Mouse (Mus musculus): ENCODE measurements around the gene Jagn1. TPM values are rescaled to one million over a fixed set of nuclear protein-coding genes. Genes with fewer than 3 reads are reported as not detected.

Jagn1 gene
- polyA plus RNA-seq, 1 experiment, result 32.2 TPM

DNA sequence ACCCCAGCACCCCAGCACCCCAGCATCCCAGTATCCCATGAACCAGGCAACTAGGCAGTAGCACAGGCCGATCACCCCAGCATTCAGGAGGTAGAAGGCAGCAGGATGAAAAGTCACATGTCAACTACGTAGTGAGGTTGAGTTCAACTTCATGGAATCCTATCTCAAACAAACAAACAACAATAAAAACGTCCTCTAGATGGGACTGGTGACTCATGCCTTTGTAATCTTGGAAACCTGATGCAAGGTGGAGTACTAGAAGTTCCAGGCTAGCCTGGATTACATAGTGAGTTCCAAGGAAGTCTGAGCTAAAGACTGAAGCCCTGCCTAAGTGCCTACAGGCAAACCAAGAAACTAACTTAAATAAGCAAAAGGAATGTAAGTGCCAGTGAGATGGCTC, 11.5 kb upstream of the Jagn1 start:
- H3K4me1 ChIP-seq (ENCODE audit: control insufficient read depth, insufficient read depth, insufficient read length), result no peaks in the 10 kb centered on the region
- H3K36me3 ChIP-seq (ENCODE audit: control insufficient read depth, insufficient read depth, low read length), result no peaks in the 10 kb centered on the region
- 68% methylated on average over 3 of the region's 3 CpGs for WGBS
- DNase-seq (ENCODE audit: low read depth in 1 of 2, low spot score in 2 of 2), result no peak
- no peak overlapping the region for H3K27ac ChIP-seq (ENCODE audit: insufficient read depth, low read length)
- no peak overlapping the region for H3K4me3 ChIP-seq (ENCODE audit: extremely low read depth, insufficient read depth, insufficient read length)
- H3K27me3 ChIP-seq (ENCODE audit: control insufficient read depth, insufficient read depth, low read length), result no peaks in the 10 kb centered on the region
- no peak for TF ChIP-seq CTCF (IDR thresholded peaks at IDR 0.05; ENCODE audit: extremely low read depth, insufficient read depth, insufficient read length, insufficient replicate concordance)
- no peak for TF ChIP-seq POLR2A (IDR thresholded peaks at IDR 0.05; ENCODE audit: low read depth, low read length)

DNA sequence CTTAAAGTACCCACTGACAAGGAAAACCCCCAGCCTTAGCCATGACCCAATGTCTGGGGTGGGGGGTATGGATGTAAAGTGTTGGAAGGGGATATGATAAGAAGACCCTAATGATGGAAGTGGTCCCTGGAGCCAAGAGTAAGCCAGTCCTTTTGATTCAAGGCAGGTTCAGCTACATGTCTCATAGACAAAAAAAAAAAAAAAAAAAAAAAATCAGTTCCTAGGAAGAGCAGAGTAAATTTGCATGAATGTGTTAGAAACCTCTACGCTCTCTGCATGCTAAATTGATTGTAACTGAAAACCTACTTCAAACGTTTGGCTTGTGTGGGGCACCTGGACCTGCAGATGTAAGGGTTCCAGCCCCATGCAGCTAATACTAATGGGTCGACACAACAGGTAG, 10.6 kb upstream of the Jagn1 start:
- no peaks in the 10 kb centered on the region for H3K27me3 ChIP-seq (ENCODE audit: control insufficient read depth, insufficient read depth, low read length)
- H3K4me3 ChIP-seq (ENCODE audit: extremely low read depth, insufficient read depth, insufficient read length), result no peak overlapping the region
- H3K27ac ChIP-seq (ENCODE audit: insufficient read depth, low read length), result no peak overlapping the region
- H3K36me3 ChIP-seq (ENCODE audit: control insufficient read depth, insufficient read depth, low read length), result no peaks in the 10 kb centered on the region
- no peaks in the 10 kb centered on the region for H3K4me1 ChIP-seq (ENCODE audit: control insufficient read depth, insufficient read depth, insufficient read length)
- 59% methylated on average over 3 of the region's 3 CpGs for WGBS
- no peak for DNase-seq (ENCODE audit: low read depth in 1 of 2, low spot score in 2 of 2)
- no peak for TF ChIP-seq POLR2A (IDR thresholded peaks at IDR 0.05; ENCODE audit: low read depth, low read length)

DNA sequence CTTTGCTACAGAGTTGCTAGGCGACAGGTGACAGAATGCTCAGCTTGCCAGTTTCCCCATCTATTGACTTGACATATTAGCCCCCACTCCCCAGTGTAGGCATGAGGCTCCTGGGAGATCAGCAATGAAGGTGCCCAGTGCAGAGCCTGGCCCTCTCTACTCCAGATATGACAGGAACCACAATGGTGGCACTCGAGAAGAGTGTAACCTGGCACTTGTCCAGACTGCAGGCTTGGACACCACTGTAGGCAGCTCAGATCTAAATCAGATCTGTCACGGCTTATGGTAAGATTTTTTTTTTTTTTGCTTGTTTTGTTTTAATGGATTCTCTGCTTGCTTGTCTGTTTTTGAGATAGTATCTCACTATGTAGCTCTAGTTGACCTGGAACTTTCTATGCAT, 8.7 kb upstream of the Jagn1 start:
- no peak overlapping the region for H3K27ac ChIP-seq (ENCODE audit: insufficient read depth, low read length)
- H3K36me3 ChIP-seq (ENCODE audit: control insufficient read depth, insufficient read depth, low read length), result no peaks in the 10 kb centered on the region
- DNase-seq (ENCODE audit: low read depth in 1 of 2, low spot score in 2 of 2), result no peak
- H3K4me3 ChIP-seq (ENCODE audit: extremely low read depth, insufficient read depth, insufficient read length), result no peak overlapping the region
- H3K4me1 ChIP-seq (ENCODE audit: control insufficient read depth, insufficient read depth, insufficient read length), result no peaks in the 10 kb centered on the region
- WGBS, result 63% methylated on average over 3 of the region's 3 CpGs
- H3K27me3 ChIP-seq (ENCODE audit: control insufficient read depth, insufficient read depth, low read length), result no peaks in the 10 kb centered on the region
- TF ChIP-seq POLR2A (IDR thresholded peaks at IDR 0.05; ENCODE audit: low read depth, low read length), result no peak
- no peak for TF ChIP-seq CTCF (IDR thresholded peaks at IDR 0.05; ENCODE audit: extremely low read depth, insufficient read depth, insufficient read length, insufficient replicate concordance)

DNA sequence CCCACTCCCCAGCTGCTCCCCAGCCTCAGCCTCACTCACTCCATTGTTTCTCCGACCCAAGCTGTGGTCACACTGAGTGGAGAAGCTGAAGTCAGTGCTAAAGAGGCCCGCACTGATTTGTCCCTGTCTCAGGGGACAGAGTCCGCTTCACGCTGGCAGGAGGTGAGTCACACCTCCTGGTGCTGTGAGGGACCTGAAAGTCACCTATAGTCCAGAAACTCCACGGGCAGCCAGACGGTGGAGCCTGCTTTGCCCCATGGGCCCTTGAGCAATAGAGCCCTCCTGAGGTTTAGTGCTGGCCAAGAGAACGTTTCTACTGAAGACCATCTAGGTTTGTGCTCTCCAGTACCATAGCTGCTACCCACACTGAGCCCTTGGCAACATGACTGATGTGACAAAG, 7.7 kb upstream of the Jagn1 start:
- WGBS, result 75% methylated on average over 7 of the region's 7 CpGs
- H3K27ac ChIP-seq (ENCODE audit: insufficient read depth, low read length), result no peak overlapping the region
- TF ChIP-seq CTCF (IDR thresholded peaks at IDR 0.05; ENCODE audit: extremely low read depth, insufficient read depth, insufficient read length, insufficient replicate concordance) (no peak), POLR2A (IDR thresholded peaks at IDR 0.05; ENCODE audit: low read depth, low read length) (no peak)
- DNase-seq (ENCODE audit: low read depth in 1 of 2, low spot score in 2 of 2), result no peak
- H3K4me1 ChIP-seq (ENCODE audit: control insufficient read depth, insufficient read depth, insufficient read length), result no peaks in the 10 kb centered on the region
- H3K4me3 ChIP-seq (ENCODE audit: extremely low read depth, insufficient read depth, insufficient read length), result no peak overlapping the region
- H3K36me3 ChIP-seq (ENCODE audit: control insufficient read depth, insufficient read depth, low read length), result no peaks in the 10 kb centered on the region
- no peaks in the 10 kb centered on the region for H3K27me3 ChIP-seq (ENCODE audit: control insufficient read depth, insufficient read depth, low read length)

DNA sequence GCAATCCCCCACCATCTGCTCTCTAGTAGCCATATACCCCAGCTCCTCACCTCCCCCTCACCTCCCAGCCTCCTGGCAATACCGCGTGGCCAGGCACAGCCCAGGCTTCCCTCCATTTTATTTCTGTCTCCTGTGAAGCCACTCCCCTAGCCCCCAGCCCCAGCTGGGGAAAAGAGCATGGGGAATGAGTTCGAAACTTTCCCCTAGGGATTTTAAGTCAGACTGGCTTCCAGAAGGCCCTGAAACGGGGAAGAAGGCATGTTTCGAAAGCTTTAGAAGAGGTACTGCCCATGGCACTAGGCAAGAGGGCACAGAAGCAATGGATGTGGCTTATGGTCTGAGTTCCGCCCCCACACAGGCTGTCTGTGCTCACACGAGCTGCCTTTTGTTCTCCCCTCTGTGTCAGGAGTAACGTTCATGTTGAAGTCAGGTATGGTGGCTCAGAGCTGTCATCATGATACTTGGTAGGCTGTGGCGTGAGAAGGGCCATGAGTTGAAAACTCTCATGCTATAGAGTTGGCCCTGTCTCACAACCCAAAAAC, 6.6 kb upstream of the Jagn1 start, which contains the start of gene Cidec:
Gene Cidec (minus strand): TSS at position 97 of the 542 bp plus-strand sequence.
- no peaks in the 10 kb centered on the region for H3K4me1 ChIP-seq (ENCODE audit: control insufficient read depth, insufficient read depth, insufficient read length)
- H3K36me3 ChIP-seq (ENCODE audit: control insufficient read depth, insufficient read depth, low read length), result no peaks in the 10 kb centered on the region
- 74% methylated on average over 9 of the region's 9 CpGs for WGBS
- no peak for DNase-seq (ENCODE audit: low read depth in 1 of 2, low spot score in 2 of 2)
- no peak within 1 kb of the TSS for H3K27ac ChIP-seq (ENCODE audit: insufficient read depth, low read length)
- H3K27me3 ChIP-seq (ENCODE audit: control insufficient read depth, insufficient read depth, low read length), result no peaks in the 10 kb centered on the region
- no peak for TF ChIP-seq POLR2A (IDR thresholded peaks at IDR 0.05; ENCODE audit: low read depth, low read length)
- TF ChIP-seq CTCF (IDR thresholded peaks at IDR 0.05; ENCODE audit: extremely low read depth, insufficient read depth, insufficient read length, insufficient replicate concordance), result no peak
- H3K4me3 ChIP-seq (ENCODE audit: extremely low read depth, insufficient read depth, insufficient read length), result no peak within 1 kb of the TSS

DNA sequence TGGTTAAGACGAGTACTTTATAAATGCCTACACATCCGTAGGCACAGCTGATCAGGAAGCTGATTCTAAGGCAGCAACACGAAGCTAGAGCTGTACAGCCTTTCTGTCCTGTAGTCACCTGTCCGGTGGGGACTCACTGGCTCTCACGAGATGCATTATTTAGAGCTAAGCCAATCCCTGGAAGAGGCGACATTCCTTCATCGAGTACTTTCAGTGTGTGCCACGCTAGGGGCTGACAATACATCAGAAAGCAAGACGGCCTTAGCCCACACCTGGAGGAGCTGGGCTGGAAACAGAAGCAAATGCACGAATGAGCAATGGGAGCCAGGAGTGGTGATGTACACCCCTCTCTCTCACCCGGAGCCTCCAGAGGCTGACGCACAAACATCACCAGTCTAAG, 5.2 kb upstream of the Jagn1 start:
- Histone ChIP-seq H3K27me3 (ENCODE audit: control insufficient read depth, insufficient read depth, low read length) (no peaks in the 10 kb centered on the region), H3K4me3 (ENCODE audit: extremely low read depth, insufficient read depth, insufficient read length) (no peak overlapping the region), H3K36me3 (ENCODE audit: control insufficient read depth, insufficient read depth, low read length) (no peaks in the 10 kb centered on the region), H3K4me1 (ENCODE audit: control insufficient read depth, insufficient read depth, insufficient read length) (no peaks in the 10 kb centered on the region), H3K27ac (ENCODE audit: insufficient read depth, low read length) (no peak overlapping the region)
- no peak for TF ChIP-seq POLR2A (IDR thresholded peaks at IDR 0.05; ENCODE audit: low read depth, low read length)
- no peak for DNase-seq (ENCODE audit: low read depth in 1 of 2, low spot score in 2 of 2)
- 81% methylated on average over 12 of the region's 12 CpGs for WGBS

DNA sequence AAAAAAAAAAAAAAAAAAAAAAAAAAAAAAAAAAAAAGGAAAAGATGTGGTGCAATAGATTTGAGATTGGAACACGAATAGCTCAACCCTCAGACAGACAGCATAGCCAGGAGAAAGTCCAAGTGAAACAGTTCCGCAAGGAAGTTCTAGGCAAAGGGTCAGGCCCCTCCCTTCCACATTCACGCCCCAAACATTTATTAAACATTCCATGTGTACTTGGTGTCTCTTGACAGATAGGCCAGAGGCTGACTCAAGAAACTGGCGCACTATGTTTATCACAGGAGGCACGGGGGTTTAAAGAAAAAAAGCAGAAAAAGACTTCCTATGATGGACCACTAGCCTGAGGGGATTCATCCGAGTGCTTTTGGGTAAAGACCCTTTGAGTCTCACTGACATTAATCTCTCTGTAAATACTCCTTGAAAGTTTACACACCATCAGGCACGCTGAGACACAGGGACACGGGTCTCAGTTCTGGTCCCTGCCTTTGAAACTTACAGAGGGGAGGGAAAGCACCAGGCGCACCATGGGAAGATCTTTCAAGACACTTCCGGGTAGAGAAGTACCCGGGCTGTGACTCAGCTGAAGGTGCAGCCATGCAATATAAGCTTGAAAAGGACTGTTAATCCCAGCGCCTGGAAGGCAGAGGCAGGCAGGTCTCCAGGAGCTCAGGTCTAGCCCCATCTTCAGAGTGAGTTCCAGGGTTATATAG, 3.5 kb upstream of the Jagn1 start:
- WGBS, result 63% methylated on average over 12 of the region's 12 CpGs
- DNase-seq (ENCODE audit: low read depth in 1 of 2, low spot score in 2 of 2), result no peak
- H3K4me3 ChIP-seq (ENCODE audit: extremely low read depth, insufficient read depth, insufficient read length), result no peak overlapping the region
- H3K36me3 ChIP-seq (ENCODE audit: control insufficient read depth, insufficient read depth, low read length), result no peaks in the 10 kb centered on the region
- no peak overlapping the region for H3K27ac ChIP-seq (ENCODE audit: insufficient read depth, low read length)
- H3K4me1 ChIP-seq (ENCODE audit: control insufficient read depth, insufficient read depth, insufficient read length), result no peaks in the 10 kb centered on the region
- TF ChIP-seq POLR2A (IDR thresholded peaks at IDR 0.05; ENCODE audit: low read depth, low read length) (no peak), CTCF (IDR thresholded peaks at IDR 0.05; ENCODE audit: extremely low read depth, insufficient read depth, insufficient read length, insufficient replicate concordance) (no peak)
- H3K27me3 ChIP-seq (ENCODE audit: control insufficient read depth, insufficient read depth, low read length), result no peaks in the 10 kb centered on the region
